11 mouse cellular contexts compared by ENCODE assay signal in the genomic region with DNA sequence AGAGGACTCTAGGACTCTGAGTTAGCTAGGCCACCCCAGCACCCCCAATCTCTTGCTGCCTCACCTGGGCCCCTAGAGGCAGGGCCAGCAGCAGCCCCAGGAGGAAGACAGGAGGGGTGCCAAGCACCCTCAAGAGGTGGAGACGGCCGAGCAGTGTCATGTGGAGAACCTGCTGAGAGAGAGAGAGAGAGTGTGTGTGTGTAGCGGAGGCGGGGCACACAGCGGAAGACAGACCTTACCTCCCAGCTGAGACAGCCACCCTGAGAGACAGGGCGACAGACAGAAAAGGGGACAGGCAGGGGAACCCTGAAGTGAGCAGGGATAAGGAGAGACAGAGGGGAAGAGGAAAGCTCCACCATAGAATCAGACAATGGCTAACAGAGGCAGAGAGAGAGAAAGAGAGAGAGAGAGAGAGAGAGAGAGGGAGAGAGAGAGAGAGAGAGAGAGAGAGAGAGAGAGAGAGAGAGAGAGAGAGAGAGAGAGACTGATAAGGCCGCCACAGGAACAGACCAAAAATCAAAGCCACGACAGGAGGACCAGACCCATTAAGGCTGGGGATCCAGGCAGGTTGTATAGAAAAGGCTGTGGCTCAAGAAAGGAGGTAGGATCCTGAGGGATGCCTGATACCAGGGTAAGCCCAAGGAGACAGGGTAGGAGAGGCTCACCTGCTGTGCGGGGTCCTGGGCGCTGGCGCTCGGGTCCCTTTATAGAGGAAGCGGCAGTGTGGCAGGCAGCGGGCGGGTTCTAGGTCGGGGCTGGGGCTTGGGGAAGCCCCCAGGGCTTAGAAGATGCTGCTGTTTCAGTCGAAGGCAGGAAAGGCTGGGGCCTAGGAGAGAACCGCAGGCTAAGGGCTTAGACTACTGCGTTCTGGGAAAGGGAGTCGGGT. TPM values are rescaled to one million over a fixed set of nuclear protein-coding genes. Genes with fewer than 3 reads are reported as not detected.
DNase-seq lines count a peak whose midpoint lies in the region; ATAC-seq and TF ChIP-seq lines count a peak whose summit lies in the region.
"Had no signal": no experiment of that assay in that cellular context is flagged by ENCODE, and none has a peak within 500 bp of the region (broad histone marks: within the 10 kb centered on the region; RNA-seq: fewer than 3 reads in every experiment).

Lta (minus strand) TSS at position 858 of the 886 bp plus-strand sequence.

- H3K27me3 ChIP-seq in kidney, embryonic 14.5 days (ENCODE audit: control insufficient read depth, insufficient read depth, low read length): peaks cover 17% of the 10 kb centered on the region; the same call in 1 of the 2 replicates
- H3K27me3 ChIP-seq in kidney, embryonic 16.5 days (ENCODE audit: insufficient read depth, low read length): peaks cover 25% of the 10 kb centered on the region
- peaks cover 94% of the 10 kb centered on the region for H3K27me3 ChIP-seq in E14TG2a.4 (ENCODE audit: insufficient read depth, low read length)
- H3K27me3 ChIP-seq in hindbrain, embryonic 15.5 days: 0 out of 2 replicates have a peak, but pooled peaks cover 17% of the 10 kb centered on the region

- H3K9me3 ChIP-seq in kidney, embryonic 14.5 days (ENCODE audit: control insufficient read depth, low read length): no peaks in the 10 kb centered on the region
- no peaks in the 10 kb centered on the region for H3K9me3 ChIP-seq in kidney, embryonic 16.5 days (ENCODE audit: low read length)
- no peaks in the 10 kb centered on the region for H3K9me3 ChIP-seq in E14TG2a.4 (ENCODE audit: low read length)
- no peaks in the 10 kb centered on the region for H3K9me3 ChIP-seq in hindbrain, embryonic 15.5 days

- no peaks in the 10 kb centered on the region for H3K4me1 ChIP-seq in kidney, embryonic 14.5 days (ENCODE audit: control insufficient read depth, insufficient read depth, low read length)
- 0 out of 2 replicates have a peak, but pooled peaks cover 9% of the 10 kb centered on the region for H3K4me1 ChIP-seq in kidney, embryonic 16.5 days (ENCODE audit: insufficient read depth, low read length)
- H3K4me1 ChIP-seq in E14TG2a.4 (replicated peaks; ENCODE audit: low read depth, low read length): peaks cover 17% of the 10 kb centered on the region; the same call in 1 of the 2 replicates
- no peaks in the 10 kb centered on the region for H3K4me1 ChIP-seq in hindbrain, embryonic 15.5 days (replicated peaks)

- WGBS in kidney, embryonic 14.5 days: 39% methylated on average over 20 of the region's 20 CpGs
- WGBS in kidney, embryonic 16.5 days: 46% methylated on average over 20 of the region's 20 CpGs
- WGBS in hindbrain, embryonic 15.5 days: 27% methylated on average over 20 of the region's 20 CpGs

- H3K4me2 ChIP-seq in kidney, embryonic 14.5 days (replicated peaks; ENCODE audit: low read depth, low read length): no peak within 1 kb of the TSS
- no peak within 1 kb of the TSS for H3K4me2 ChIP-seq in kidney, embryonic 16.5 days (replicated peaks; ENCODE audit: low read depth, low read length)
- 0 out of 2 replicates have a peak within 1 kb of the TSS, but pooled peaks have one; percentile 6 for H3K4me2 ChIP-seq in hindbrain, embryonic 15.5 days

- no peak within 1 kb of the TSS for H3K27ac ChIP-seq in kidney, embryonic 14.5 days (ENCODE audit: low read depth, low read length)
- no peak within 1 kb of the TSS for H3K27ac ChIP-seq in kidney, embryonic 16.5 days (ENCODE audit: low read length)
- H3K27ac ChIP-seq in hindbrain, embryonic 15.5 days (replicated peaks): no peak within 1 kb of the TSS
- H3K27ac ChIP-seq: macrophage had no signal

- no peak for TF ChIP-seq CTCF in E14TG2a.4 (conservative IDR thresholded peaks at IDR 0.05; ENCODE audit: low read length)

- intact Hi-C loops in left cerebral cortex, postnatal 36 days (cut with DNase I): no loop called here

- no peak within 1 kb of the TSS for H3K9ac ChIP-seq in kidney, embryonic 14.5 days (ENCODE audit: low read depth, low read length)
- no peak within 1 kb of the TSS for H3K9ac ChIP-seq in kidney, embryonic 16.5 days (replicated peaks; ENCODE audit: low read length)
- H3K9ac ChIP-seq in hindbrain, embryonic 15.5 days: no peak within 1 kb of the TSS

- no peak within 1 kb of the TSS for H3K4me3 ChIP-seq in kidney, embryonic 14.5 days (ENCODE audit: low read length)
- H3K4me3 ChIP-seq in kidney, embryonic 16.5 days (ENCODE audit: low read length): no peak within 1 kb of the TSS
- H3K4me3 ChIP-seq in E14TG2a.4 (replicated peaks; ENCODE audit: low read length): peak within 1 kb of the TSS; percentile 62
- no peak within 1 kb of the TSS for H3K4me3 ChIP-seq in hindbrain, embryonic 15.5 days

- no peaks in the 10 kb centered on the region for H3K36me3 ChIP-seq in kidney, embryonic 14.5 days (ENCODE audit: control insufficient read depth, insufficient read depth, low read length)
- no peaks in the 10 kb centered on the region for H3K36me3 ChIP-seq in kidney, embryonic 16.5 days (ENCODE audit: insufficient read depth, low read length)
- H3K36me3 ChIP-seq in E14TG2a.4 (ENCODE audit: insufficient read depth, low read length): no peaks in the 10 kb centered on the region
- no peaks in the 10 kb centered on the region for H3K36me3 ChIP-seq in hindbrain, embryonic 15.5 days

- 0 out of 2 replicates have a peak, but pooled peaks have one; percentile 6 for ATAC-seq in kidney, embryonic 14.5 days (ENCODE audit: low FRiP score, low TSS enrichment)
- no peak for ATAC-seq in kidney, embryonic 16.5 days (ENCODE audit: low FRiP score, low TSS enrichment)
- ATAC-seq in hindbrain, embryonic 15.5 days (ENCODE audit: low FRiP score, low read depth): no peak
- ATAC-seq: forebrain, embryonic 14.5 days had no signal

- peak; percentile 70 to 84 for DNase-seq in thymus, adult 18-20 months
- no peak for DNase-seq in left cerebral cortex, postnatal 36 days (ENCODE audit: low spot score in 2 of 2)
- no peak for DNase-seq in right cerebral cortex, postnatal 36 days (ENCODE audit: low spot score in 2 of 2)
- DNase-seq in cerebellum, adult 18-20 months: no peak

RNA-seq across cellular contexts. Expression of gene Lta, which starts in this region (rescaled TPM):
- polyA plus RNA-seq in kidney, embryonic 14.5 days (2014; fragmentation: Nextera tagmentation; extraction: Ambion mirVana): 0.14 TPM in 1 of 2 replicates, not detected in the other
- polyA plus RNA-seq in kidney, embryonic 16.5 days (2015; fragmentation: Nextera tagmentation; extraction: Ambion mirVana): 0.13 TPM in 1 of 2 replicates, not detected in the other
- polyA plus RNA-seq in hindbrain, embryonic 15.5 days (2015; fragmentation: Nextera tagmentation; extraction: Ambion mirVana): 0.39 and 0.42 TPM in 2 replicates
- 1 to 10 TPM in 1 of 2 experiments, under 1 TPM in 1; 0.44 to 1.1 TPM for total RNA-seq in left cerebral cortex, postnatal 36 days (2021)
- polyA plus RNA-seq: heart, embryonic 14.5 days; macrophage had no signal

Comparison
In these comparisons a context has a peak if more than half of its experiments do, and no peak if none do; other contexts are left out.
1. Peak in ATAC-seq in kidney, embryonic 14.5 days; RNA of the gene not detected or under 1 TPM.
2. DNase-seq: peak in thymus, adult 18-20 months (2 of 2); none in left cerebral cortex, postnatal 36 days (0 of 2), right cerebral cortex, postnatal 36 days (0 of 2) and cerebellum, adult 18-20 months (0 of 2).